Mouse (Mus musculus) monocyte, adult 5-6 weeks (primary cell): ENCODE results near the gene Dnmt3a. TPM values are rescaled to one million over a fixed set of nuclear protein-coding genes. Genes with fewer than 3 reads are reported as not detected.
A peak's percentile ranks its signal among the peaks of the same experiment; 100 is the strongest.

ENCODE experiments used
- ATAC-seq: fragments of 153-309, 156-312 bp; replicated peaks from 2 replicates; pipeline ENCODE4 v1.8.0; 2017; ENCODE audit warnings: mild to moderate bottlenecking; ENCODE audit not compliant: low TSS enrichment, insufficient number of reproducible peaks, severe bottlenecking, poor library complexity, low FRiP score
- total RNA-seq: library from RNA; stranded (forward); fragments of 200-1000, 200-491, 200-594 nt; gene quantifications from 3 replicates; pipeline ENCODE4 v1.2.3, GENCODE M21; 2017

Dnmt3a gene
- 13.2 to 31.5 TPM (median 18.2 TPM) in 3 replicates for total RNA-seq

GRCm38 (mm10) chr12:3805852-3806251, at the start of gene Dnmt3a:
TSS of gene Dnmt3a (plus strand) at chr12:3806007.
- no peak; the same call in 1 of the 2 replicates for ATAC-seq

DNA sequence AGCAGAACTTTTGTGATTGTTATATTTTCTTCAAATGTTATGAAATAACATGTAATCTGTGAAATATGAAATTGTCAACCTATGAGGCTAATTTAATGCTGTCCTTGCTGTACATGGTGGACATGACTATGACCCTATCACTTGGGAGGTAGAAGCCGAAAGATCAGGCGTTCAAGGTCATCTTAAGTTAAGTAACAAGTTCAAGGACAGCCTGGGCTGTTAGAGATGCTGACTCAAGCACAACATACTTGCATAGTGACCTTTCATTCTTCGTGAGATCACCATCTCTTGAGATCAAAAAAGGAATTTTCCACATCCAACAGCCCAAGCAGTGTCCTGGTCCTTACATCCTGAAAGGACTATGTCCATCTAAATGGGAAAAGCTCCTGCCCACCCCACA, 49.6 kb upstream of the Dnmt3a start:
- ATAC-seq: no peak

DNA sequence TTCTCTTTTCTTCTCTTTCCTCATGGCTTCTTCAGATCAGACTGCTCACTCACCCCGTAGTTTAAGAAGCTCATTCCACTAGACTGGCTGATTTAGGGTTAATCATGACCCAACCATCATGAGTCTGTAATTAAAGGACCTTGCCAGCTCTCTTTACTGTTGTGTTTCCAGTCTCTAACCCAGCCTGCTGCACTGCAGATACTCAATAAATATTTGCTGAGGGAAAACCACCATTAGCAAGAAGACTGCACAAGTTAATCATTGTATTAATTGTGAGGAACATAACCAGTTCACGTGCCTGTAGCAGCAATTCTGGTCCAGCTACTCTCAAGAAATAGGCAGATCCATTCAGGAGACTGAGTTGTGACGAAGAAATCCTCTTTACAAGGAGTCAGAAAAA, 47.7 kb upstream of the Dnmt3a start:
- ATAC-seq: no peak

GRCm38 (mm10) chr12:3759419-3759818, 46.4 kb upstream of the Dnmt3a start:
- peak; percentile 97 for ATAC-seq

- ATAC-seq: no peak
Observed at GRCm38 (mm10) chr12:3760876-3761590, 44.8 kb upstream of the Dnmt3a start.

GRCm38 (mm10) chr12:3761591-3762295, 44.1 kb upstream of the Dnmt3a start:
- ATAC-seq: no peak

DNA sequence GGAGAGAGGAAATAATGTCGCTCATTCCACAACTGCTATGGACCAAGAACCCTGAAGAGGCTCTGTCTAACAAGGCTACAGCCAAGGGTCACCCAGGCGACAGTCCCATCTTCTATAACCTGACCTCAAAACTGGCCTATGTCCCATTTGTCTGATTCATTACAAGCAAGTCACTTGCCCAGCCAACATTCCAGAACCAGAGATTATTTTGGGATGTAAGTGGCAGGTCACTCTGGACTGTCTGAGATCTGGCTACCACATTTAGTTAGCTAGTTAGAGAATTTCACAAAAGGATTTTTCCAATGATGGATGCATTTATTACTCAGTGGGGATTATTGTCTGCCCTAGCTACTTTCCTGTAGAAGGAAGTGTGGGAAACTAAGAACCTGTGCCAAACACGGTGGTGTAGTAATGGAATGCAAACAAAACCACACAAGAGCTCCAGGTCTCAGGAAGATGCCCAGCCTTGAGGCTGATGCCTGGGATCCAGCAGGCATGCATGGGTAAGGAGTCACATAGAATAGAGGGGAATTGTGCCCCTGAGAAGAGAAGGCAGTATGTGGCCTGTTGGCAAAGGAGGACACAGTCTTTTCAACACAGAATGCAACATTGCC, 41.5 kb upstream of the Dnmt3a start:
- ATAC-seq: no peak

DNA sequence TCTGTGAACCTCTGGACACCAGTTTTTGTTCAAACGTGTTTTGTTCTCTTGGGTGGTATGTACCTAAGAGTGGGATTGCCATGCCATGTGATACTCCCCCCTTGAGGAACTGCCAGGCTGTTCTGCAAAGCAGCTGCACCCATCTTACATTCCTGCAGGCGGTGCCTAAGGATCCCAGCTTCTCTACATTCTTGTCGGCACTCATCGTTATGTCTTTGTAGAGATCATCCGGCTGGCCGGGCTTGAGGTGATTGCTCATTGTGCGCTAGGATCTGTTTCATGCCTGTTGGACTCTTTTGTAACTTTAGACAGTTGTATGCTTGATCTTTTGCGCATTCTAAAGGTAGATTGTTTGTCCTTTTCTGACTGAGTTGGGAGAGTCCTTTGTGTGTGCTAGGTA, 38.4 kb upstream of the Dnmt3a start:
- no peak for ATAC-seq

DNA sequence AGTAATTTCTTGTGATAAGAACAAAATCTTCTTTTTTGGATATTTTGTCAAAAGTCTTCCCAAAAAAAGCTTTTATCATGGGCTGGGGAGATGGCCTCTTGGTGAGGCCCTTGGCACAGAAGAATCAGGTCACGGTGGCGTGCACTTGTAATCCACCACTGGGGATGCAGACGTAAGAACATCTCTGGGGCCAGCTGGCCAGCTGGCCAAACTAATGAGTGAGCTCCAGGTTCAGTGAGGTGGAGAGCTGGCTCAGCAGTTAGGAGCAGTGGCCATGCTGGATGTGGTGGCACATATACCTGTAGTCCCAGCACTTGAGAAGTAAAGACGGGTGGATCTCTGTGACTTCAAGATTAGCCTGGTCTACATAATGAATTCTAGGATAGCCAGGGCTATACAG, 37.4 kb upstream of the Dnmt3a start:
- no peak for ATAC-seq

DNA sequence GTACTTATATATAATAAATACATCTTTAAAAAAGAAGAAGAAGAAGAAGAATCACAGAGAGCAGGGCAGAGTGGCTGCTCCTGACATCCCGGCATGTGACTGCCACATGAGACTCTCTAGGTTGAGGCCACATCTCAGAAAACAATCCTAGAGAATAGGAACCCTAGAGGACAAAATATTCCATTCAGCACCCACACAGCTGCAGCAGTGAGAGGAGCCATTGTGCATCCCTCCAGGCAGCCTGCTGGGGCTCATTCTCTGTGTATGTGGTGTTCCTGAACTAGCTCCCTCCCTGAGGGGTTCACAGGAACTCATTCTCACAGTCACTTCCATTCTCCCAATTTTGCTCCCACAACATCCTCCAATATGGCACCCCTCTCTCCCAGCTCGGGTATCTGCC, 35.3 kb upstream of the Dnmt3a start:
- no peak for ATAC-seq

DNA sequence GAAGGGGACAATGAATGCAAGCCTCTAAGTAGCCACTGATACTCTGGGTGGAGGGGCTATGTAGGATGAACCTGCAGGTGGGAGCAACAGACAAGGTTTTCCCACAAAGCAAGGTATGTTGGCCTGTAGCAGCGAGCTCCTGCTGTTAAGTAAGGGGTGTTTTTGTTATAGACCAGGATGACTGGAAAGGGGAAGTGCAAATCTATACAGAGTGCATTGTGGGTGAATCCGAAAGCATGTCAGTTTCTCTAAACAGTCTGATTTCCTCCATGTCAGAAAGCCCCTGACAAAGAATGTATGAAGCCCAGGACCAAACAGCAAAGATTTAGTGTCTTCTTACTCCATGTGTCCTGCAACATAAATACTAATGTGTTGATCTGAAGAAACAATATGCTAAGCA, 34.7 kb upstream of the Dnmt3a start:
- peak; percentile 33; the same call in 1 of the 2 replicates for ATAC-seq

DNA sequence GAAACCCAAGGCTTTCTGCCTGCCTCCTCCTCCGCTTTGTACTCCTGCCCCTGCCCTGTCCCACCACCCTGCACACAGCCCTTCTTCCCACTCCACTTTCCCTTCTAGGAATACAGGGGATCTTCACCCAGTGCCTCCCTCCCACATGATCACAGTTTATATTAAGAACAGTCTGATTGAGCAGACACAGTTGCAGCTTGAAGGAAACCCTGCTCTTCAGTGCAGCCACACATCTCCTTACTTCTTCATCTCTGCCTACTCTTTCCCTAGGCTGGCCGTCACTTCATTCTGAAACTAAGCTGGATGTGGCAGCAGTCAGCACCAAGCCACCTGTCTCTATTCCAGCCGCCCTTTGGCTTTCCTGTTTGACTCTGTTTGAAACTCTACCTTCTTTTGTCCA, 32.2 kb upstream of the Dnmt3a start:
- ATAC-seq: no peak

DNA sequence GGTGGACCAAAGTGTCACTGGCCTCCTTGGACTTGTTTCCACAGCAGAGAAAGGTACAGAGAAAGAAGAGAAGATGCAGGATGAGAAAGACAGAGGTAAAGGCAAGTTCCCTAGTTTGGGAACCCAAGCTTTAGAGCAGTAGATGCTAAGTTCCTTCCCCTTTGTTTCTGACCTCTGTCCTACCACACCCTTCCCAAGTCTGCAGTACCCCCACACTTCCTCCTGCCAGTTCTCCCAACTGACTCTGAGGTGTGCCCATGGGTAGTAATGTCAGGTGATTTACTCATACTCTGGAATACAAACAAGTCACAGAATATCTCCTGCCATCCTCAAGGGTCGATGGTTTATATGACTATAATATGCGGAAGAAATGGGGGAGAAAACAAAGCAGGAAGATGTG, 29.8 kb upstream of the Dnmt3a start:
- ATAC-seq: peak; percentile 78

GRCm38 (mm10) chr12:3777682-3778081, 28.1 kb upstream of the Dnmt3a start:
- no peak for ATAC-seq

- no peak for ATAC-seq
Observed at GRCm38 (mm10) chr12:3778286-3778685, 27.5 kb upstream of the Dnmt3a start.

DNA sequence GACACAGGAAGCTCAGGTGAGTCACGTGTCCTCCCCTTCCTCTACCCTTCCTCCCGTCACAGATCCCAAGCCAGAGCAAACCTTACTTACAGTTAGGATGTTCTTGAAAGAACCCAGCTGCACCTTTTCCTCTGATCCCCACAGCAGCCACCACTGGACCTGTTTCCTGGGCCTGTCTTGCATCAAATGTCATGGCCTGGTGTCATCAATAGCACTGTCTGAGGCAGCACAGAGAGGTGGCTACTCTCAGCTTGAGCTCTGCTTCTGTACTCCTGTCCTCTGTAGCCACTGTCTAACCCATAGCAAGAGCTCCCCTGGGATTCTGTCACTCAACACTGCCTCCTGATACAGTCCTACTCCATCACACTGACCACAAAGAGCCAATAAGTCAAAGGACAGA, 26.2 kb upstream of the Dnmt3a start:
- no peak for ATAC-seq

DNA sequence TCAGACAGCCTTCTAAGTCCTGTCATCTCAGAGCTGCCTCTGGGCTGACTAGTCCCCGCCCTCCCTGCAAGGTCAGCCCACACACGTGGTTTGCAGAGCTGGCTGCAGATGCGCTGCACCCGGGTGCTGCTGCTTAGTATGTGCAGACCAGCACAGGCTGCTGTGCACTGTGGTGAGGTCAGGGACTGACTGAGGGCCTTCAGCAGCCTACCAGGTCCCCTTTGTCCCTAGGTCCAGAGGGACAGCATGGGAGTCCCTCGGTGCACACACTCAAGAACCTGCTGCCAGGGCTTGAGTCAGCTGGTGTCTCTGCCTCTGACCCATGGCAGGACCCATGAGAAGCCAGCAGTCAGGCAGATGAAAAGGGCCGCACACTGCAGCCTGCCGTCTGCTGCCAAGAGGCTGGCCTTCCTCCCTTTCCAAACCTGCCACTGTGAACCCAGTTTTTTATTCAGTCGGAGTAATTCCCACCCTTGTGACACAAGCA, 25.4 kb upstream of the Dnmt3a start:
- peak; percentile 51 for ATAC-seq

- ATAC-seq: 0 out of 2 replicates have a peak, but pooled peaks have one; percentile 19
Observed at GRCm38 (mm10) chr12:3780931-3781471, 24.8 kb upstream of the Dnmt3a start.

- peak; percentile 94 for ATAC-seq
Observed at GRCm38 (mm10) chr12:3781482-3781881, 24.3 kb upstream of the Dnmt3a start.
